Mouse (Mus musculus): ENCODE data around the gene Hsp90ab1. TPM values are rescaled to one million over a fixed set of nuclear protein-coding genes. Genes with fewer than 3 reads are reported as not detected.

The Hsp90ab1 gene
- total and polyA plus RNA-seq, 3 experiments, result 464 to 1,319 (median 1,183) TPM

GRCm38 (mm10) chr17:45547461-45548190 lies 25.4 kb downstream of the Hsp90ab1 start:
- intact Hi-C loops (cut with DNase I), result no loop called here
- Histone ChIP-seq H3K27me3 (ENCODE audit: control insufficient read depth, insufficient read depth, low read length) (peaks cover 28% of the 10 kb centered on the region), H3K4me3 (no peak overlapping the region), H3K27ac (no peak overlapping the region), H3K36me3 (ENCODE audit: control insufficient read depth, insufficient read depth, low read length) (no peaks in the 10 kb centered on the region), H3K4me1 (ENCODE audit: control insufficient read depth, insufficient read depth, low read length) (peaks cover 2% of the 10 kb centered on the region; the same call in 1 of the 2 replicates), H3K9ac (ENCODE audit: low read depth, low read length) (no peak overlapping the region), H3K79me2 (replicated peaks; ENCODE audit: control insufficient read depth, insufficient read depth, low read length) (no peaks in the 10 kb centered on the region)
- 82% methylated on average over 5 of the region's 5 CpGs for WGBS
- TF ChIP-seq POLR2A (IDR thresholded peaks at IDR 0.05; ENCODE audit: insufficient read depth, low read depth, low read length), result no peak
- no peak for TF ChIP-seq CTCF (IDR thresholded peaks at IDR 0.05)
- no peak for TF ChIP-seq EP300 (IDR thresholded peaks at IDR 0.05; ENCODE audit: insufficient read depth, low read depth, low read length)
- DNase-seq, result no peak

DNA sequence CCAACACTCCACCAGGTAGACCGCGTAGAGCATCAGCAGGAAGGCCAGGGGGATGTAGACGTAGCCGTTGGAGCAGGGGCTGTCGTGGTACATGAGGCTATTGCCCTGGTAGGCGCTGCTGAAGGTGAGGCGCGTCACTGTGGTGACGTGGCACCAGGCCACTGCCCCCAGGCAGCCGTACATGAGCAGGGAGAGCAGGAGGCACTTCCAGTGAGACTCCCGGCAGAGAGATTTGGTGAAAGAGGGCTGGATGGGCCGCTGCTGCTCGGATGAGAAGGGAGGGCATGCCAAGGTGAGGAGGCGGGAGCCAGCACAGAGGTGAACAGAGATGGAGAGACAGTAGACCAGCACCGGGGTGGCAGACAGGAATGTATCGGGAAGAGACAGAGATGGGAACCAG lies 26.1 kb downstream of the Hsp90ab1 start:
- no peaks in the 10 kb centered on the region for H3K36me3 ChIP-seq (ENCODE audit: control insufficient read depth, insufficient read depth, low read length)
- 71% methylated on average over 16 of the region's 16 CpGs for WGBS
- TF ChIP-seq EP300 (IDR thresholded peaks at IDR 0.05; ENCODE audit: insufficient read depth, low read depth, low read length) (no peak), POLR2A (IDR thresholded peaks at IDR 0.05; ENCODE audit: insufficient read depth, low read depth, low read length) (no peak), CTCF (IDR thresholded peaks at IDR 0.05) (no peak)
- no peak for DNase-seq
- H3K9ac ChIP-seq (ENCODE audit: low read depth, low read length), result no peak overlapping the region
- H3K79me2 ChIP-seq (replicated peaks; ENCODE audit: control insufficient read depth, insufficient read depth, low read length), result no peaks in the 10 kb centered on the region
- peaks cover 28% of the 10 kb centered on the region for H3K27me3 ChIP-seq (ENCODE audit: control insufficient read depth, insufficient read depth, low read length)
- peaks cover 1% of the 10 kb centered on the region; the same call in 1 of the 2 replicates for H3K4me1 ChIP-seq (ENCODE audit: control insufficient read depth, insufficient read depth, low read length)
- intact Hi-C loops (cut with DNase I), result no loop called here
- no peak overlapping the region for H3K4me3 ChIP-seq
- H3K27ac ChIP-seq, result no peak overlapping the region

DNA sequence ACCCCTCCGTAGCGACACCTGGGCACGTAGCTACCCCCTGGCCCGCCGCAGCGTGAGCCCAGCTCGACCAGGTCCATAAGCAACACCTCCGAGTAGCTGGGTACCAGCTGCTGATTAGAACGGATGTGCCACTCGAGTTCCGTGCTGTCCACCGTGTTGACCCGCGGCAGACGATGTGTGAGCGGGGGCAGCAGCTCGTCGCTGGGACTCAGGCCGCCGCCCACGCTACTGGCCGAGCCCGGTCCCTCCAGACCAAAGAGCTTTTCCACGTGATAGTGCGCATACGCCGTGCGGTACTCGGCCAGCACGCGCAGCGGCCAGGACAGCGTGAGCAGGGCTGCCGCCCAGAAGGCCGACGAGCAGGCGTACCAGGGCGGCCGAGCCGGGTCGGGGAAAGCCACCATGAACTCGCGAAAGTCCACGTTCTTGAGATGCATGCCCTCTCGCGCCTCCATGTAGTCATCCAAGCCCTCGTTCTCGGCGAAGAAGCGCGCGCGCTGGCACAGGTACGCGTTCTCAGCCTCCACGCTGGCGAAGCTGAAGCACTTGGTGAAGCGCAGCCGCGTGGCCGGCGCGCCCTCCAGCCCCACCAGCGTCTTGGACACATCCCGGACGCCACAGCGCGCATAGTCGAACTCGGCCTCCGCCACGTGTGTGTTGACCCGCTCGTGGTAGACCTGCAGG lies 27.7 kb downstream of the Hsp90ab1 start:
- no peak for DNase-seq
- intact Hi-C loops (cut with DNase I), result no loop called here
- Histone ChIP-seq H3K36me3 (ENCODE audit: control insufficient read depth, insufficient read depth, low read length) (no peaks in the 10 kb centered on the region), H3K79me2 (replicated peaks; ENCODE audit: control insufficient read depth, insufficient read depth, low read length) (no peaks in the 10 kb centered on the region), H3K4me1 (ENCODE audit: control insufficient read depth, insufficient read depth, low read length) (no peaks in the 10 kb centered on the region), H3K9ac (ENCODE audit: low read depth, low read length) (no peak overlapping the region), H3K27ac (no peak overlapping the region), H3K4me3 (peak overlapping the region; percentile 31), H3K27me3 (ENCODE audit: control insufficient read depth, insufficient read depth, low read length) (peaks cover 28% of the 10 kb centered on the region)
- WGBS, result 4% methylated on average over 74 of the region's 74 CpGs
- TF ChIP-seq EP300 (IDR thresholded peaks at IDR 0.05; ENCODE audit: insufficient read depth, low read depth, low read length) (no peak), CTCF (IDR thresholded peaks at IDR 0.05) (no peak), POLR2A (IDR thresholded peaks at IDR 0.05; ENCODE audit: insufficient read depth, low read depth, low read length) (no peak)

- intact Hi-C loops (cut with DNase I), result no loop called here
- peaks cover 28% of the 10 kb centered on the region for H3K27me3 ChIP-seq (ENCODE audit: control insufficient read depth, insufficient read depth, low read length)
Observed at GRCm38 (mm10) chr17:45544873-45545277, 28.2 kb downstream of the Hsp90ab1 start.

GRCm38 (mm10) chr17:45544001-45544872 lies 28.8 kb downstream of the Hsp90ab1 start:
- H3K36me3 ChIP-seq (ENCODE audit: control insufficient read depth, insufficient read depth, low read length), result no peaks in the 10 kb centered on the region
- no peak overlapping the region for H3K27ac ChIP-seq
- intact Hi-C loops (cut with DNase I), result no loop called here
- H3K9ac ChIP-seq (ENCODE audit: low read depth, low read length), result no peak overlapping the region
- DNase-seq, result no peak
- H3K4me1 ChIP-seq (ENCODE audit: control insufficient read depth, insufficient read depth, low read length), result no peaks in the 10 kb centered on the region
- H3K27me3 ChIP-seq (ENCODE audit: control insufficient read depth, insufficient read depth, low read length), result peaks cover 28% of the 10 kb centered on the region
- no peak overlapping the region for H3K4me3 ChIP-seq
- 7% methylated on average over 24 of the region's 24 CpGs for WGBS
- H3K79me2 ChIP-seq (replicated peaks; ENCODE audit: control insufficient read depth, insufficient read depth, low read length), result no peaks in the 10 kb centered on the region
- TF ChIP-seq CTCF (IDR thresholded peaks at IDR 0.05) (no peak), POLR2A (IDR thresholded peaks at IDR 0.05; ENCODE audit: insufficient read depth, low read depth, low read length) (no peak), EP300 (IDR thresholded peaks at IDR 0.05; ENCODE audit: insufficient read depth, low read depth, low read length) (no peak)

More at GRCm38 (mm10) chr17:45544873-45545277, 28.2 kb downstream of the Hsp90ab1 start:
- Histone ChIP-seq H3K4me3 (peak overlapping the region; percentile 31), H3K9ac (ENCODE audit: low read depth, low read length) (no peak overlapping the region), H3K4me1 (ENCODE audit: control insufficient read depth, insufficient read depth, low read length) (no peaks in the 10 kb centered on the region), H3K27ac (no peak overlapping the region), H3K79me2 (replicated peaks; ENCODE audit: control insufficient read depth, insufficient read depth, low read length) (no peaks in the 10 kb centered on the region), H3K36me3 (ENCODE audit: control insufficient read depth, insufficient read depth, low read length) (no peaks in the 10 kb centered on the region)
- no peak for TF ChIP-seq EP300 (IDR thresholded peaks at IDR 0.05; ENCODE audit: insufficient read depth, low read depth, low read length)
- TF ChIP-seq POLR2A (IDR thresholded peaks at IDR 0.05; ENCODE audit: insufficient read depth, low read depth, low read length), result no peak
- TF ChIP-seq CTCF (IDR thresholded peaks at IDR 0.05), result no peak
- DNase-seq, result no peak
- 7% methylated on average over 46 of the region's 46 CpGs for WGBS
